Mouse (Mus musculus) brain, embryonic 14.5 days (tissue): ENCODE data around the gene Htr7. TPM values are rescaled to one million over a fixed set of nuclear protein-coding genes. Genes with fewer than 3 reads are reported as not detected.

ENCODE experiments used
- DNase-seq: peaks from one replicate; pipeline ENCODE4 v3.0.0-alpha.2; 2011; ENCODE audit warnings: low read depth
- CTCF ChIP-seq: fragments of 200-500 bp; IDR thresholded peaks from 2 replicates; pipeline ENCODE4 v1.5.1; 2012; ENCODE audit warnings: inconsistent platforms, mild to moderate bottlenecking, moderate library complexity, borderline replicate concordance; ENCODE audit not compliant: insufficient read depth, insufficient read length; ENCODE audit errors: extremely low read depth
- POLR2A ChIP-seq: fragments of 200-500 bp; IDR thresholded peaks from 2 replicates; pipeline ENCODE4 v1.6.1; 2012; ENCODE audit warnings: mild to moderate bottlenecking, inconsistent platforms, borderline replicate concordance; ENCODE audit not compliant: poor library complexity, insufficient read depth, insufficient read length, severe bottlenecking; ENCODE audit errors: extremely low read depth
- polyA plus RNA-seq: library from polyadenylated mRNA; depleted of rRNA; stranded (reverse); fragments of >200 nt; gene quantifications from 2 replicates; pipeline ENCODE4 v1.2.3, GENCODE M21; 2012; rRNA removed

Htr7 gene
- polyA plus RNA-seq = 4.0 and 6.4 TPM in 2 replicates

- TF ChIP-seq CTCF (peak; percentile 53; the same call in 1 of the 2 replicates), POLR2A (no peak)
- DNase-seq = peak; percentile 62
These were observed at the start of gene Htr7 for GRCm38 (mm10) chr19:36057231-36057811. Gene Htr7 (minus strand): TSS chr19:36057507.

DNA sequence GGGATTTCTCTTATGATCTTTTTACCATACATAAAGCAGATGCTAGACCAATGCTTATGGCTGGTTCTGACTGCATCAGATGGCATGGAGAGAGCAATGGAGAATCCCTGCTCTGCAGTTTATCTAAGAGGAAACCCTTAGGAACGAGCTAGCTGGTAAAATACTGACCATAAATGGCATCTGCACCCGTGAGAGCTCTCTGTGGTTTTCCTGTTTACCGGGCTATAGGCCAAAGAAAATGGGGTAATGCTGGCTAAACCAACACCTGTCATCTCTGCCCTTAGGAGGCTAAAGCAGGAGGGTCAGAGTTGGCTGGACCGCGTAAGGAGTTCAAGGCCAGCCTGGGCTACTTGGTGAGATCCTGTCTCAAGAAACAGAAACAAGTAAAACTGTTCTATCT is 46.6 kb upstream of the Htr7 start:
- no peak for TF ChIP-seq POLR2A
- no peak for TF ChIP-seq CTCF

DNA sequence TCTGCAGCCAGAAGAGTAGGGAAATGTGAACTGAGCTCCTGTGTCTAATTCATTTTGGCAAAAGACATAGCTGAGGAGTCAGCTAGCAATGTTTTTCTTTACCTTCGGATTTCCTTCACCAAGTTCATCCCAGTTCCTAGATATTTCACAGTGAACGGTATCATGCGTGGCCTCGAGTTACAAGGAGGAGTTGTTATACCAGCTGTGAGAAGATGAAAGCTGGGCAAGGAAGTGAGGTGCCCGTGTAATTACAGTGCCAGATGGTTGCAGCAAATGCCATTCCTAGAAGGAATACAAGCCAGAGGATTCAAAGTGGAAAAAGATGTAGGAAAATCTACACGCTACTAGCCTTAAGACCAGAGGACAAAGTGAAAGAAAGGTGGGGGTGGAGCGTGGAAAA is 41.6 kb upstream of the Htr7 start:
- DNase-seq = no peak
- TF ChIP-seq CTCF = no peak
- no peak for TF ChIP-seq POLR2A

More for the DNA sequence above, 46.6 kb upstream of the Htr7 start:
- no peak for DNase-seq

GRCm38 (mm10) chr19:36098265-36098664 is 41.0 kb upstream of the Htr7 start:
- DNase-seq = peak; percentile 18
- TF ChIP-seq CTCF = no peak
- TF ChIP-seq POLR2A = no peak

GRCm38 (mm10) chr19:36097194-36097593 is 39.9 kb upstream of the Htr7 start:
- TF ChIP-seq CTCF (no peak), POLR2A (no peak)
- DNase-seq = no peak

DNA sequence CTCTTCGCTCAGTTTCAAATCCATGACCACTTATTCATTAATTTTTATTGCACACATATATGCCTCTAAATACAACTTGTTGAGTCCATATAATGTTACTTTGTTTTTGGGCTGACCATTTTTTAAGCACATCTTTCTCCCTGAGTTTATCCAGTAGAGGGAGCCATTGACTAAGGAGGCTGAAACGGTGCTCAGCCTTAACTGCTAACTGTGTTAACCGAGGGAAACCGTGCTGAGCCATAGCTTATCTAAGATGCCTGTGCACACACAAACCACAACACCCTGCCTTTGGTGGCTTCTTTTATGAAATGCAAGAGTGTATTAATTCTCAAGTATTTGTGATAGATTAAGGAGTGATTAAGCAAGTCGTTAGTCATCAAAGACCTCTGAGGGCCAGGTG is 33.5 kb upstream of the Htr7 start:
- TF ChIP-seq CTCF (peak; percentile 50; the same call in 1 of the 2 replicates), POLR2A (no peak)
- DNase-seq = peak; percentile 63

- DNase-seq = peak; percentile 98
- TF ChIP-seq CTCF (no peak), POLR2A (peak; percentile 53; the same call in 1 of the 2 replicates)
These were observed 26.2 kb upstream of the Htr7 start, which contains the start of gene Rpp30 for GRCm38 (mm10) chr19:36083262-36084225. Gene Rpp30 (plus strand): TSS chr19:36083716.

GRCm38 (mm10) chr19:36082606-36083261 is 25.4 kb upstream of the Htr7 start:
- TF ChIP-seq POLR2A = no peak
- peak; percentile 73; the same call in 1 of the 2 replicates for TF ChIP-seq CTCF
- peak; percentile 90 for DNase-seq

DNA sequence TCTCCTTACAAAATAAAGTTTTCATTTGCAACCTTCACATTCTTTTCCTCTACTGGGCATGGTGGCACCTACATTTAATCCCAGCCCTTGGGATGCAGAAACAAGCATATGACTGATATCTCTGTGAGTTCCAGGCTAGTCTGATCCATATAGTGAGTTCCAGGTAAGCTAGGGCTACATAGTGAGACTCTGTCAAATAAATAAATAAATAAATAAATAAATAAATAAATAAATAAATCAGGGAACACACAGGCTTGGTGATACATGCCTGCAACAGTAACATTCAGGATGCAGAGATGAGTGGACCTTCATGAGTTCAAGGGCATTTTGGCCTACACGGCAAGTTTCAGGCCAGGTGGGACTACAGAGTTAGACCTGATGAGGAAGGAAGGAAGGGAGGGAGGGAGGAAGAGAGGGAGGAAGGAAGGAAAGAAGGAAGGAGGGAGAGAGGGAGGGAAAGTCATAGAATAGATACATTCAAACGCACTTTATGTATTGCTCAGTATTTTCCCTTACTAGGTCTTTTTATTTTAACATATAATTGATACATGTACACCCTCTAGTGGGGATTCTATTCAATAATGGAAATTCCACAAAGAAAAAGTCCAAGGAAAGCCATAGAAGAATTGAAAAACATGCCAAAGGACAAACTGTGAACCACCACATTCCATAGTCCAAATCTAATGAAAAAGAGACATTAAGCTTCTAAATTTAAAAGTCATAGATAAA is 5.7 kb upstream of the Htr7 start:
- peak; percentile 29 for DNase-seq
- TF ChIP-seq CTCF (no peak), POLR2A (no peak)

GRCm38 (mm10) chr19:36056502-36057221 is 645 bp downstream of the Htr7 start:
- no peak for TF ChIP-seq POLR2A
- no peak for TF ChIP-seq CTCF
- peak; percentile 25 for DNase-seq

DNA sequence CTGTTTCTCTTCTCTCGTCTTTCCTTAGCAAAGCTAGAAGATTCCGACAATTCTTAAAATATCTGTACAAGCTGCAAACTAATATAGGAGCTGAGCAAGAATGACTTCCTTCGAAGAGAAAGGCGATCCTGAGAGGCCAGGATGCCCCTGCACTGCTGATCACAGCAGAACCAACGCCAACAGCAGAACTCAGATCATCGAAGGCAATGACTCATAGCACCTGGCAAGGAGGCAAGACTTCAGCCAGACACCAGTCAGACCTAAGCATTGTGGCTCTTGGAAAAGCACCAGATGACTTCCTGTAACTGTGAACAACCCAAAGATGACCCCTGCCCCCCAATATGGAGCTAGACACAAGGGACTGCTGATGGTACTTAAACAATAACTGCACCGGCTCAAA is 11.3 kb downstream of the Htr7 start:
- no peak for DNase-seq
- TF ChIP-seq POLR2A = no peak
- no peak for TF ChIP-seq CTCF
